Mouse (Mus musculus) CD4-positive helper T cell, adult 2 months (primary cell): ENCODE data around the gene Ugt1a5.

ENCODE experiments used
- DNase-seq: peaks from one replicate; pipeline ENCODE4 v3.0.0-alpha.2; 2012; ENCODE audit warnings: low read depth, missing footprints, low spot score

Ugt1a5 gene

GRCm38 (mm10) chr1:88240072-88240471, 74.3 kb downstream of the Ugt1a5 start:
- no peak for DNase-seq

DNA sequence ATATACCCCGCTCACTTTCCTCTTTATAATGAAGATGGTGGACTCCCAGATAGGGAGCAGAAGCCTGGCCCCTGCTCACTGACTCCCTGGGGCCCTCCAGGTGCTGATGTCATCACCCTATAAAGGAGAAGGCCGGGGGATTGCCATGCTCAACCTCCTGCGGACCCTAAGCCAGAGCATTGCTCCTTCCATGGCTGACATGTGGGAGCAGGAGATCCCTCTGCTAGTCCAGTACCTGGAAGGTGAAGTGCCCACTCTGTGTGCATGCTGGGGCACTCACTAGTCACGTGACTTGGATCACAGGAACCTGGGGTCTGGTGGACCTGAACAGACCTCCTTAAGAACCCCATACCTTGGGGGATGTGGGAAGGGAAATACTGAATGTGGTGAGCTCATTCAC, 74.8 kb downstream of the Ugt1a5 start:
- no peak for DNase-seq

DNA sequence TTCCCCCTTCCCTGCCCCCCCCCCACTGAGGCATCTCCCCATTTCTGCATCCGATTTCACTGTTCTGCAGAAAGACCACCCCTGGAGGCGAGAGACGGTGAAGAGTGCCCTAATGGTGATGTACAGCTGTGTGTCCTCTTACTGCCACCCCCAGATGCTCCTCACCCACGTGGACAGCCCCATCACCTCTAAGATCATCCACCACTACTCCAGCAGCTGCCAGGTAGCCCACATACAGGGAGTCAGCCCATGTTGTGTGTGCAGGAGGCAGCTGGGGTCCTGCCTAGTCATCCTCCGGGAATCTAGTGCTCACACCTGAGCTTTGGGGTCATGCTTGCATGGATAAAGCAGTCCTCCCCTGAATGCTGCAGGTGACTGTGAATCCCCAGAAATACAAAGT, 78.0 kb downstream of the Ugt1a5 start:
- DNase-seq, result no peak

GRCm38 (mm10) chr1:88245881-88246280, 80.1 kb downstream of the Ugt1a5 start:
- DNase-seq, result no peak

DNA sequence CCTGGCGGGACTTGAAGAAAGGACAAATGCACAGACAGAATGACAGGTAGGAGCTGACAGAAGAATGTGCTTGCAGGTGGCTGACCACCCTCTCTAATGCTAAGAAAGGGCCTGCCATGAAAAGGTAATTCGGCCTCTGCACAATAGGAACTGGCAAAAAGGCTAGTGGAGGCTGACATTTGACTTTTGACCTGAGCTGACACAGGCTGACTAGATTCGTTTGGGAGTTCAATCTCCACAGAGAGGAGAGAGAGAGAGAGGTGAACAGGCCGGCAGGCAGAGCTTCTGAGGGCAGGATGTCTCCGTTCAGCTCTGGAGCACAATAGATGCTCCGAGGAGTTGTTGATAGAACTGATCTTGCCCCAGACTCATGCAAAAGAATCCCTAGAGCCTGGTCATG, 80.6 kb downstream of the Ugt1a5 start:
- DNase-seq, result no peak

DNA sequence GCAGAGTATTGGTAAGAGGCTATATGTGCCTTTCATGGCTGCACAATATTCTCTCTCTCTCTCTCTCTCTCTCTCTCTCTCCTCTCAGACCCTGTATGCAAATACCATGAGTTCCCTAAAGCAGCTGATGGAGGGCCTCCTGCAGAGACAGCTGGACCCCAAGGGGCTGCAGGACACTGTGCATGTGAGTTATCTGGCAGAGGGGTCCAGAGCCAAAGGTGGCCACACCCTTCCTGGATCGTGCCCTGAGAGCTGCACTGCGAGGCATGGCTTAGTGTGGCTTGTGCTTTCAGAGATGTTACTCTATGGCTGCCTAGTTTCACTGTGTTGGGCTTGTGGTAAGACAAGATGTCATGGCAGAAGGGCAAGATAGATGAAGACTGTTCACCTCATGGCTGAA, 81.8 kb downstream of the Ugt1a5 start:
- no peak for DNase-seq

- DNase-seq, result no peak
Measured at GRCm38 (mm10) chr1:88248658-88249057, 82.8 kb downstream of the Ugt1a5 start.

DNA sequence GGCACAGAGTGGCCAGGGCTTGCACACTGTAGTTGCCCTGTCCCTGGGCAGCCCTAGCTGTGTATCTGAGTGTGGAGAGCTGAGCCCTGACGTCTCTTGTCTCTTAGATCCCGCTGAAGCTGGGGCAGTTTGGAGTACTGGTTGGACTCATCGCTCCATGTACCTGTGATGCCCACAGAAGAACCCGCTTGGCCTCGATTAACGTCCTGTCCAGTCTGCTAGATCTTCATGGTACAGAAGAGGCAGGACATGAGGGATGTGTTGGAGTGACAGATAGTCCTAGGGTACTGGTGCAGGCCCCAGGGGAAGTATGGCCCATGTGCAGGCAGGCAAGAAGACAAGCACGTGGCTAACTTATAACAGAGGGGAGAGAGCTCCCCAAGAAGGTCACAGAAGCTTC, 83.8 kb downstream of the Ugt1a5 start:
- no peak for DNase-seq

DNA sequence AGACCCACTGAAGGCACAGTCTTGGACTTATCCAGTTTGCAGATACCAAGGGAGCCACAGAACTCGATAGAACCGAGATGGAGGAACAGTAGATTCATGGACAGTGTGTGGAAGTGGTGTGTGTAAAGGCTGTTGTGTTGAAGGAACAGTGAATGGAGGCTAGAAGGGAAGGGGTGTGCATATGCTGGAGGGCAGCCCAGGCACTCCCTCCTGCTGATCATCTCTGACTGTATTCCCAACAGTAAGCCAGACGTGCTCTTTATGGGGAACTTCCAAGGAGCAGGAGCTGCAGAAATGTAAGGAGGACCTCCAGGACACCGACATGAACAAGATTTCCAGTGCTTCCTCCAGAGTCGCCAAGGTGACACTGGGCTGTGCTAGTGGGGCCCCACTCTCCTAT, 84.2 kb downstream of the Ugt1a5 start:
- no peak for DNase-seq

- no peak for DNase-seq
Measured at GRCm38 (mm10) chr1:88253106-88253505, 87.3 kb downstream of the Ugt1a5 start.

GRCm38 (mm10) chr1:88253540-88253939, 87.7 kb downstream of the Ugt1a5 start:
- DNase-seq, result no peak

DNA sequence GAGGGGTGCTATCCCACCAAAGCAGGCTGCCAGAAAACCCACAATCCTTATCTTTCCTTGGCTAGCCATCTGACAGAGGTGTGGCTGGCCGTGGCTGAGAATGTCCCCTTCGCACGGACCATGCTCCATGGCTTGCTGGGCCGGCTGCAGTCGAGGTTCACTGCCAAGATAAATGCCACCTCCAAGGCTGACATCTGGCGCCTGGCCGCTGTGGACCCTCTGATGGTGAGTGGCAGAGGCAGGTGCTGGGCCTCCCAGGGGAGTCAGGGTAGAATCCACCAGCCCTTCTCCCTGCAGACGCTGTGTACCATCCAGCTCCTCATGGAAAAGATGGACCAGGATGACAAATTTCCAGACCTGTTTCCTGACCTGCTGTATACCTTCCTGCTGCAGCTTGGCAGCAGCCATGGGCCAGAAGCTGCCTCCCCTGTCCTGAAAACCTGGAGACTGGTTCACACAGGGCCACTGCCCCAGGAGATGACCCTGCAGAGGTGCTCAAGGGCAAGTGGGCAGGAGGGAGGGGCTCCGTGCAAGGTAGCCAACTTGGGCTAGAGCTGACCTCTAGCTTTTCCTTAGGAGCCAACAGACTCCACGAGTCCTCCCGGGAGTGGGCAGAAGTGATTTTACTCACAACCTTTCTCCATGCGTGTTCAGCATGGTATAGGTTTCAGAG, 89.1 kb downstream of the Ugt1a5 start:
- no peak for DNase-seq

GRCm38 (mm10) chr1:88255466-88255857, 89.7 kb downstream of the Ugt1a5 start:
- DNase-seq, result no peak

DNA sequence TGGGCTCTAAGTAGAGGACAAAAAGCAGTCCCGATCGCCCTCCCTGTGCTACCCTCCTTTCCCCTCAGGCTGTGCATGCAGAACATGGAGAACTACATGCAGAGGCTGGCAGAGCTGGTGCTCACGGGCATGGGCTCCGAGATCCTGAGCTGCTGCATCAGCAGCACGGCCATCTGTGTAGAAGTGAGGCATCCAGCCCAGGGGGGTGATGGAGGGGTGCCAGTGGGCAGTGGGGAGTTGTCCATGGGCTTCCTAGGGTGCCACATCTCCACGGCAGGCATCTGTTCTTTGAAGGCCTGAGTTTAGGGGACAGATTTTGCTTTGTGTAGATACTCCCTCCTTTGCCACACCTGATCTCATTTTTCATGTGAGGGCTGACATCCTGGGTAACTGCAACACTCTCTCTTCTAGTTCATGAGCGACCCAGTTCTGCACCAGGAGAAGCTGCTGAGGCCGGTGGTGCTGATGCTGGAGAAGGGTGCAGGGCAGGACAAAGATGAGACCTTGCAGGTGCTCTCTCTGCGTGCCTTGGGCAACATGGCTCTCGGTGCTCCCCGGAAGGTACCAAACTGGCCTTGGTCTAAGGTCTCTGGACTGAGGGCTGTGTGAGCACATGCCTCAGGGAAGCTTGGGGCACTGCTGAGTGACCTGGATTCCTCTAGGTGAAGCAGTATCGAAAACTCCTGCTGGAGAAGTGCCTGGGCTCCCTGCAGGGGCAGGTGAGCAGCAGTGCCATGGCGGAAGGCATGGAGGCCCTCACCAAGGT, 90.4 kb downstream of the Ugt1a5 start:
- DNase-seq, result no peak

- no peak for DNase-seq
Measured at GRCm38 (mm10) chr1:88256886-88257663, 91.3 kb downstream of the Ugt1a5 start.

DNA sequence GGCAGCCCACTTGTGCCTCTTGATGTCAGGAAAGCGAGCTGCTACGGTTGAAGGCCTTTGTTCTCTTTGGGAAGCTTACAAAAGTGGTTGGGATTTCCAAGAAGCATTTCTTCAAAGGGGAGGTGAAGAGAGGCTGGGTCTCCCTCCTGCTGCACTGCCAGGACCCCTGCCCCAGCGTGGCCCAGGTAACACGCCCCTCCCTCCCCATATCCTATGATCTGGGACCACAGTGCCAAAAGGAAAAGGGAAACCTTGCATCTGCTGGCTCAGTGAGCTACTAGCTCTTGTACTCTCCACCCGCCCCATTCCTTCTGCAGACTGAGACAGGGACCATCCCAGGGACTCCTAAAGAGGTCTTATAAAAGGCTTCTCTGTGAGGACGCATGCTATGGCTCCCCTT, 91.9 kb downstream of the Ugt1a5 start:
- DNase-seq, result no peak

DNA sequence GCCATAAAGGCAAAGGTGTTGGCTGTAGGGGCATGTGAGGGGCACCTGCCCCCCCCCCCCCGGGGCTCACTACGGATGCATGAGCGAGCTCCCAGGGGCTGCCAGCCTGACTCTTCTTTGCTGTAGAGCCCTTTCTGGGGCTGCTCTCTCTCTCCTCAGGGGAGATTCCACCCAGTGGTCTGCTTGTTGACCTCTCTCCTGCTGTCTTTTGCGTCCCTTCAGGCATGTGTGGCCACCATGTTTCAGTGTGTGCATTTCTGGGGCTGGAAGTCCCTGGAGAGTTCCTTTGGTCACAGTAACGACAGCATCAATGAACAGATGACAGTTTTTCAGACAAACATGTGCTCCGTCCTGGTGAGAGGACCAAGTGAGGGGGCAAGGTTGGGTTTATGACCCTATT, 92.5 kb downstream of the Ugt1a5 start:
- no peak for DNase-seq

DNA sequence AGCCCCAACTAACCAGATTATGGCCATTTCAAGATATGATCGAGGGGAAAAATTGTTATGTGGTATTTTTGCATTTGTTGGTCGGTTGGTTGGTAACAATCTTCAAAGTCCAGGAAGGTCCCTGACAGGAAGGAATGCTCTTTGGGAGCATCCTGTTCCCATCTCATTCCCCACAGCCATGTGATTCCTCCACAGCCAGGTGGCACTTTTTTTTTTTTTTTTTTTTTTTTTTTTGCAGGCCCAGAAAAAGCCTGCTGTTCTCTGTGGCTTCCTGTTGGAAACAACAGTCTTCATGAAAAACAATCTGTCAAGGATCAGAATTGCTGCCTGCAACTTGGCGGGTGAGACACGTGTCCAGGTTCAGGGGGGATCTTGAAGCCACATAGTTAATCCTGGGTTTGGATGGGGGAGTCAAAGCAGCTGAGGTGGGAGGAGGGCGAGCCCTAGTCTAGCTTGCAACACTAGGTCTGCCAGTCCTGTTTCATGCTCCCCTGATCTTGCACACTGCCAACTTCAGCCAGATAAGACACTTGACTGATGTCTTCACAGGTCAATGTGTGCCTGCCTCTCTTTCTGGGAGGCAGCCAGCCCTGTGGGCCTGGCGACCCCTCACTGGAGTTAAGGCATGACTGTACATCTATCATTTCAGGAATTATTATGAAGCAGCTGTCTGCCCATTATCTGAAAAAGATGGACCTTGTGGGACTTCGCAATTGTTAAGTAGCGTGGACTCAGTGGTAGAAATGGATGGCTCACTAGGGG, 93.2 kb downstream of the Ugt1a5 start:
- no peak for DNase-seq

DNA sequence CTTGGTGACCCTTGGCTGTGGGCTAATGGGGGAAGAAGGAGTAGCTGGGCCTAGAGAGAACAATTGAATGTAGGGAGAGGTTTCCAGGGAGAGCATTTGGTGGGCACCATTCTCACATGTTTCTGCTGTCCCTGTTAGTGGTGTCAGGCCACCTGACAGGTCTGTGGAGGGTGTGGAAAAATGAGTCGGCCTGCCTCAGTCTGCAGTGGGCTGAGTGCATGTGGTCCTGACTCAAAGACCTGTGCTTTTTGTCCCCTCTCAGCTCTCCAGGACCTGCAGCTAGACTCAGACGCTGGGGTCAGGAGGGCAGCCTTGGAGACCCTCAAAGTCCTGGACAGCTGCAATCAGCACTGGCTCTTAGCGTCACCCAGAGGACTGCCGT, 93.8 kb downstream of the Ugt1a5 start:
- DNase-seq, result no peak

- no peak for DNase-seq
Measured at GRCm38 (mm10) chr1:88260114-88260513, 94.3 kb downstream of the Ugt1a5 start.

- DNase-seq, result no peak
Measured at GRCm38 (mm10) chr1:88260604-88261377, 95.0 kb downstream of the Ugt1a5 start.
